Mouse (Mus musculus) midbrain, embryonic 15.5 days (tissue): ENCODE results near the gene Vma21. TPM values are rescaled to one million over a fixed set of nuclear protein-coding genes. Genes with fewer than 3 reads are reported as not detected.

Experiments used
- ATAC-seq: fragments of 200-750 bp; cut with Nextera tagmentation; replicated peaks from 2 replicates; pipeline ENCODE4 v1.8.0; 2017; ENCODE audit warnings: moderate TSS enrichment
- H3K27ac ChIP-seq: fragments of 300-500 bp; sonication (generic); 2 replicates; pipeline ENCODE4 v1.5.1; 2015; ENCODE audit warnings: mild to moderate bottlenecking, inconsistent platforms
- H3K27me3 ChIP-seq: fragments of 300-500 bp; sonication (generic); replicated peaks from 2 replicates; pipeline ENCODE4 v1.6.1; 2015; ENCODE audit warnings: inconsistent platforms
- H3K36me3 ChIP-seq: fragments of 300-500 bp; sonication (generic); replicated peaks from 2 replicates; pipeline ENCODE4 v1.6.1; 2015; ENCODE audit warnings: inconsistent platforms
- H3K4me1 ChIP-seq: fragments of 300-500 bp; sonication (generic); 2 replicates; pipeline ENCODE4 v1.6.1; 2015; ENCODE audit warnings: inconsistent platforms
- H3K4me2 ChIP-seq: fragments of 300-500 bp; sonication (generic); 2 replicates; pipeline ENCODE4 v1.6.1; 2015; ENCODE audit warnings: inconsistent platforms, mild to moderate bottlenecking, moderate library complexity
- H3K4me3 ChIP-seq: fragments of 300-500 bp; sonication (generic); 2 replicates; pipeline ENCODE4 v1.5.1; 2015; ENCODE audit warnings: mild to moderate bottlenecking, inconsistent platforms
- H3K9ac ChIP-seq: fragments of 300-500 bp; sonication (generic); 2 replicates; pipeline ENCODE4 v1.6.1; 2015; ENCODE audit warnings: mild to moderate bottlenecking, inconsistent platforms
- H3K9me3 ChIP-seq: fragments of 300-500 bp; sonication (generic); 2 replicates; pipeline ENCODE4 v1.6.1; 2016; ENCODE audit warnings: inconsistent platforms
- WGBS: fragments of 180-500 bp; shearing (Covaris S2); methylation state at CpG from one replicate; pipeline ENCODE4 v1.1.7; 2015; ENCODE audit warnings: mixed read lengths; 5-methylcytosine and 5-hydroxymethylcytosine counted together
- polyA plus RNA-seq: library from polyadenylated mRNA; unstranded; fragments of >200 nt; fragmentation: Nextera tagmentation; extraction: Ambion mirVana; gene quantifications from 2 replicates; pipeline ENCODE4 v1.2.1, GENCODE M21; 2015

Gene Vma21
- polyA plus RNA-seq, result 47.5 and 50.4 TPM in 2 replicates

DNA sequence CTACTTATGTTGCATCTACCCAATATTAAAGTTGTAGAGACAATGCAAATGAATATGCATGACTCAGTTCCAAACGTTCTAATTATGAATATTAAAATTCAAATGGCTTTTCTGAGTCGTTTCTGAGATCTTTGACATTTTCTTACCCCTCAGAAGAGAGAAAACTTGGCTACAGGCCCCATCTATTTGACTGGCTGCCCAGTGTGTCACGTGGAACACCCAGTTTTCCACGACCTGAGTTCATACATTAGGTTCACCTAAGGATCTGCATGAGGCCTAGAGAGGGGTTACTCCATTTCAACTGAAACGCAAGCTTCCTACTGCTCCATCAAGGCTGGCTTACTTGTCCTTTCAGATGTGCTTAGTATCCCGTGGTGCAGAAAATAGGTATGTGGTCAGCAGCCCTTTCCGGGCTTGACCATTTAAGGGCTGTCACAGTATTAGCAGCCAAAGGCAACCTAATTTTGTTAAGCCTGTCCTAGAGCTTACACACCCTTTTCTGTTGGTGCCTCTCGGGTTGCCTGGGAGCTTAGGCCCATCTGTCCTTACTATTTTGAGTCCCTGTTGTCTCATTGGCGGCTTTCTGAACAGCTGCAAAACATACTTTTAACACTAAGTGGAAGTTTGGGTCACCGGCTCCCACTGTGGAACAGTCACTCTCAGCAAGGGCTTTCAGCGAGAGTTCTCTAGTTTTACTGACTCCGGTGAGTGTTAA, at the start of gene Vma21:
TSS of gene Vma21 (plus strand) at position 294 of the 715 bp plus-strand sequence.
- H3K9ac ChIP-seq, result peak within 1 kb of the TSS; percentile 73
- H3K36me3 ChIP-seq, result no peaks in the 10 kb centered on the region
- H3K4me1 ChIP-seq, result peaks cover 8% of the 10 kb centered on the region; the same call in 1 of the 2 replicates
- H3K4me3 ChIP-seq, result peak within 1 kb of the TSS; percentile 69
- no peaks in the 10 kb centered on the region for H3K27me3 ChIP-seq
- no peaks in the 10 kb centered on the region for H3K9me3 ChIP-seq
- peak within 1 kb of the TSS; percentile 90 for H3K27ac ChIP-seq
- peak within 1 kb of the TSS; percentile 57 for H3K4me2 ChIP-seq
- 32% methylated on average over 12 of the region's 12 CpGs for WGBS
- peak; percentile 5; the same call in 1 of the 2 replicates for ATAC-seq

GRCm38 (mm10) chrX:71767909-71768308, 47.8 kb upstream of the Vma21 start:
- no peak for ATAC-seq
- Histone ChIP-seq H3K36me3 (no peaks in the 10 kb centered on the region), H3K9ac (no peak overlapping the region), H3K9me3 (no peaks in the 10 kb centered on the region), H3K4me2 (no peak overlapping the region), H3K27me3 (no peaks in the 10 kb centered on the region), H3K27ac (no peak overlapping the region), H3K4me1 (no peaks in the 10 kb centered on the region), H3K4me3 (no peak overlapping the region)
- WGBS, result 81% methylated on average over 1 of the region's 1 CpGs

GRCm38 (mm10) chrX:71791106-71791505, 24.6 kb upstream of the Vma21 start:
- ATAC-seq, result no peak
- Histone ChIP-seq H3K27me3 (no peaks in the 10 kb centered on the region), H3K4me2 (no peak overlapping the region), H3K9me3 (no peaks in the 10 kb centered on the region), H3K9ac (no peak overlapping the region), H3K27ac (no peak overlapping the region), H3K4me3 (no peak overlapping the region), H3K4me1 (no peaks in the 10 kb centered on the region), H3K36me3 (no peaks in the 10 kb centered on the region)
- 19% methylated on average over 4 of the region's 4 CpGs for WGBS

GRCm38 (mm10) chrX:71797766-71798165, 18.0 kb upstream of the Vma21 start:
- H3K27me3 ChIP-seq, result no peaks in the 10 kb centered on the region
- no peaks in the 10 kb centered on the region for H3K4me1 ChIP-seq
- ATAC-seq, result no peak
- H3K4me2 ChIP-seq, result no peak overlapping the region
- H3K27ac ChIP-seq, result no peak overlapping the region
- no peak overlapping the region for H3K9ac ChIP-seq
- WGBS, result 40% methylated on average over 7 of the region's 7 CpGs
- no peak overlapping the region for H3K4me3 ChIP-seq
- no peaks in the 10 kb centered on the region for H3K9me3 ChIP-seq
- no peaks in the 10 kb centered on the region for H3K36me3 ChIP-seq

GRCm38 (mm10) chrX:71798883-71799282, 16.8 kb upstream of the Vma21 start:
- no peak for ATAC-seq
- WGBS, result 69% methylated on average over 5 of the region's 5 CpGs
- Histone ChIP-seq H3K27me3 (no peaks in the 10 kb centered on the region), H3K4me2 (no peak overlapping the region), H3K27ac (no peak overlapping the region), H3K4me3 (no peak overlapping the region), H3K9me3 (no peaks in the 10 kb centered on the region), H3K4me1 (no peaks in the 10 kb centered on the region), H3K36me3 (no peaks in the 10 kb centered on the region), H3K9ac (no peak overlapping the region)

DNA sequence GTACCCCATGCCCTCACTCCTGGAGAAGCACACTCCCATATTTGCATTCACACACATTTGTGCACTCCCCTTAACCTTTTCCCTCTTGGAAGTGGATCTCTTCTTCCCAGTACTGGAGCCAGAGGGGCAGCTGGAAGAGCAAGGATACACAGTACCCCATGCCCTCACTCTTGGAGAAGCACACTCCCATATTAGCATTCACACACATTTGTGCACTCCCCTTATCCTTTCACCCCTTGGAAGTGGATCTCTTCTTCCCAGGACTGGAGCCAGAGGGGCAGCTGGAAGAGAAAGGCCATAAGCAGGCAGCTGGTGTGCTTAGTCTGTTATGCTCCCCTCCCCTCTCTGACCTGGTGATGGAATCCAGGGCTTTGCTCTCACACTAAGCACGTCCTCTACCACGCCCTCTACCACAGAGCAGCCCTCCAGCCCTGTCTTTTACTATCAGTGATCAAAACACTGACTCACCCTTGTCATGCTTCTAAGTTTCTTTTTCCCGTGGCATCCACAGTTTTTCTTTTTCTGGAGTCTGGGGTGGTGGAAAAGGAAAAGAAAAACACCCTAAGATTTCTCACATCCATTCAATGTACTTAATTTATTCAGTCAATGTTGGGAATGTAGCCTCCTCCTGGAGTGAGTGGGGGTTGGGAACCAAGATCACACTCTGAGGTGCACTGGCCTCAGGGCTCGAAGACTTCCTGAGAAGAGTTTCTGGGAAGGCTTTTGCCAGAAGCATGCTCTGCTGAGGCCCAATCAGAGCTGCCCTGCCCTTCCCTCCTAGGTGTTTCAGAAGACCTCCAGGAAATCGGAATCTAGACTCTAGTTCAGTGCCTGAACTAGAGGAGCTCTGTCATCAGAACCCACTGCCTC, 3.5 kb upstream of the Vma21 start:
- Histone ChIP-seq H3K36me3 (no peaks in the 10 kb centered on the region), H3K27ac (no peak overlapping the region), H3K9me3 (no peaks in the 10 kb centered on the region), H3K9ac (no peak overlapping the region), H3K27me3 (no peaks in the 10 kb centered on the region), H3K4me1 (peaks cover 5% of the 10 kb centered on the region; the same call in 1 of the 2 replicates), H3K4me2 (no peak overlapping the region), H3K4me3 (no peak overlapping the region)
- ATAC-seq, result no peak
- WGBS, result 42% methylated on average over 5 of the region's 5 CpGs

- Histone ChIP-seq H3K27me3 (no peaks in the 10 kb centered on the region), H3K4me3 (peak overlapping the region; percentile 69), H3K9ac (peak overlapping the region; percentile 73), H3K9me3 (no peaks in the 10 kb centered on the region), H3K4me2 (peak overlapping the region; percentile 57), H3K36me3 (no peaks in the 10 kb centered on the region), H3K4me1 (peaks cover 8% of the 10 kb centered on the region; the same call in 1 of the 2 replicates), H3K27ac (peak overlapping the region; percentile 90)
- ATAC-seq, result peak; percentile 99
- 20% methylated on average over 52 of the region's 52 CpGs for WGBS
Measured at GRCm38 (mm10) chrX:71816401-71816857, 705 bp downstream of the Vma21 start.

DNA sequence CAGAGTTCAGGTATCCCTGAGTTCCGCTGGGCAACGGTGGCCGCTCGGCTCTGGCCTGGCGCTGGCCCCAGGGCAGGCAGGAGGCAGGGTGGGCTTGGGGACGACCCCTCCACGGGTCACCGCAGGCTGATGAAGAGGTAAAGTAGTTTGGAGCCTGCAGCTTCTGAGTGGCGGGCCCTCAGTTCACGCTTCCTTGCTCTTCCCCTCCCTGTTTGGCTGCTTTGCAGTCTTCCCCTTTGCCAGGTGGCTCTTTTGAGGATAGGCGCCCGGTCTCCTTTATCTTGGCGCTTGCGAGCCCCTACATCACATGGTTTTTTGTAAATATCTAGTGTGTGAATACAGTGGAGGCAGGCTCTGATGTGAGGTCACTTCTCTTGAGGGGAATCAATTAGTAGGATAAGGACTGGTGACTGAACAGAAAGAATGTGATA, 1.2 kb downstream of the Vma21 start:
- peak overlapping the region; percentile 90 for H3K27ac ChIP-seq
- peak; percentile 80 for ATAC-seq
- WGBS, result 23% methylated on average over 14 of the region's 14 CpGs

DNA sequence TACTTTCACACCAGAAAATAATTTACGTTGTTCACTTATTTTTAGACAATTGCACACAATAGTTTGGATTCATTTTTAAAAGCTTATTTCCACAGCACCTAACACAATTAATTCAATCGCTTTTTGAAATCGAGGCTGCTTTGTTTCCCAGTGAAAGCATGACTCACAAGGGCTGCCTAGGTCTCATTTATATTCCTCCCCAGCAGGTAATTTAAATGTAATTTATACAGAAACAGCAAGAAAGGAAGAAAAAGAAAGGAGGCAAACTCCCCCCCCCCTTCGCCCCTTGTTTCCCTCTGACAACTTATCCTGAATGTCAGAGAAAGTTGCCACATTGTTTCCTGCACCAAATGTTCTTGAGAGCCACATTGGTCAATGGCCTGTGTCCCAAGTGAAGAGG, 23.2 kb downstream of the Vma21 start:
- Histone ChIP-seq H3K9me3 (no peaks in the 10 kb centered on the region), H3K4me2 (no peak overlapping the region), H3K4me3 (no peak overlapping the region), H3K27me3 (no peaks in the 10 kb centered on the region), H3K27ac (no peak overlapping the region), H3K36me3 (no peaks in the 10 kb centered on the region), H3K9ac (no peak overlapping the region), H3K4me1 (no peaks in the 10 kb centered on the region)
- WGBS, result 45% methylated on average over 4 of the region's 4 CpGs
- ATAC-seq, result no peak

More for the DNA sequence above, 1.2 kb downstream of the Vma21 start:
- Histone ChIP-seq H3K4me3 (peak overlapping the region; percentile 69), H3K4me2 (peak overlapping the region; percentile 54), H3K9ac (peak overlapping the region; percentile 73), H3K9me3 (no peaks in the 10 kb centered on the region), H3K27me3 (no peaks in the 10 kb centered on the region), H3K36me3 (no peaks in the 10 kb centered on the region), H3K4me1 (peaks cover 8% of the 10 kb centered on the region; the same call in 1 of the 2 replicates)

DNA sequence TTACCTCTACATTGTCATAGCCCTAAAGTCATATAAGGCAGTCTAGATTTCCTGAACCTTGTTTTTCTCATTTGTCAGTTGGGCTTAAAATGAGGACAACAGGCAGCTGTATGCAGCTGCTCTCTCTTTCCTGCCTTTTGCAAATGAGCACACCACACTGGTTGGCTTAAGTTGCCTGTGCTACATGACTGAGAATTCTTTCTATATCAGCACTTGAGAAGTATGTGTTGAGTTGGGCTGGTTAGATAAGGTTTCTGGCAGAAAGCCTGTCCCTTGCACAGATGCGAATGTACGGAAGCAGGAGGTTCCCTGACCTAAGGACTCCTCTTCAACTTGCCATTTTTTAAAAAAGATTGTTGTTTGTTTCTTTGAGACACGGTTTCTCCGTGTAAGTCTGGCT, 31.0 kb downstream of the Vma21 start:
- 90% methylated on average over 4 of the region's 4 CpGs for WGBS
- Histone ChIP-seq H3K4me2 (no peak overlapping the region), H3K36me3 (no peaks in the 10 kb centered on the region), H3K9ac (no peak overlapping the region), H3K9me3 (no peaks in the 10 kb centered on the region), H3K27ac (no peak overlapping the region), H3K27me3 (no peaks in the 10 kb centered on the region), H3K4me3 (no peak overlapping the region), H3K4me1 (no peaks in the 10 kb centered on the region)
- ATAC-seq, result no peak

DNA sequence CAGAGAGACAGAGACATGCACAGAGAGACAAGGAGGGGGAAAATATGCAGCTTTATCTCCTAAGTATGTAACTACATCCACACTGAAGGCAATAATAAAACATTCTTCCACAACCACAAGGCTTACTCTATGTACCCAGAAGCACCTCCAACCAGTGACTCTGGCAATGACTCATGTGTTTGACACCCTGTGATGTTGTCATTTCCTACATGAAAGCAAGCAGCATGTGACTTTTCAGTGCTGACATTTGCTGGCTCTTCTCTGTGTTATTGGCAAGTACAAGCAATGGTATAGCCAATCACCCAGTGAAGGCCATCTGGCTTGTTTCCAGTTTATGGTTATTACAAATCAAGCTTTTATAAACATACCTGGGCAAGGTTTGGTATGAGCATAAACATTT, 38.1 kb downstream of the Vma21 start:
- H3K9me3 ChIP-seq, result no peaks in the 10 kb centered on the region
- H3K4me2 ChIP-seq, result no peak overlapping the region
- no peaks in the 10 kb centered on the region for H3K27me3 ChIP-seq
- no peaks in the 10 kb centered on the region for H3K36me3 ChIP-seq
- no peak overlapping the region for H3K27ac ChIP-seq
- no peak for ATAC-seq
- no peaks in the 10 kb centered on the region for H3K4me1 ChIP-seq
- no peak overlapping the region for H3K9ac ChIP-seq
- no peak overlapping the region for H3K4me3 ChIP-seq
